Mouse (Mus musculus) spleen, adult 2 months (tissue): Measurements from ENCODE around the gene Tmem108. TPM values are rescaled to one million over a fixed set of nuclear protein-coding genes. Genes with fewer than 3 reads are reported as not detected.

Source experiments
- DNase-seq, 2 experiments: peaks; one replicate each; pipeline versions ENCODE4 v3.0.0 to v3.0.0-alpha.2; 2012 to 2021; ENCODE audit warnings: low spot score in 2 of 2, low read depth in 1 of 2
- H3K27ac ChIP-seq: fragments of 200-500 bp; 2 replicates; pipeline ENCODE4 v1.5.1; 2012; ENCODE audit warnings: low read length, inconsistent platforms; ENCODE audit not compliant: insufficient read depth
- H3K27me3 ChIP-seq: fragments of 200-500 bp; 2 replicates; pipeline ENCODE4 v1.6.1; 2012; ENCODE audit warnings: mild to moderate bottlenecking, moderate library complexity, low read length, inconsistent platforms; ENCODE audit not compliant: control insufficient read depth, insufficient read depth
- H3K36me3 ChIP-seq: fragments of 200-500 bp; 2 replicates; pipeline ENCODE4 v1.6.1; 2012; ENCODE audit warnings: mild to moderate bottlenecking, low read length, inconsistent platforms; ENCODE audit not compliant: control insufficient read depth, insufficient read depth
- H3K4me1 ChIP-seq: fragments of 200-500 bp; 2 replicates; pipeline ENCODE4 v1.6.1; 2011; ENCODE audit warnings: inconsistent platforms; ENCODE audit not compliant: control insufficient read depth, insufficient read depth, insufficient read length
- H3K4me3 ChIP-seq: fragments of 200-500 bp; 2 replicates; pipeline ENCODE4 v1.5.1; 2011; ENCODE audit warnings: mild to moderate bottlenecking, inconsistent platforms; ENCODE audit not compliant: insufficient read depth, insufficient read length; ENCODE audit errors: extremely low read depth
- CTCF ChIP-seq: fragments of 200-500 bp; IDR thresholded peaks from 2 replicates; pipeline ENCODE4 v1.5.1; 2011; ENCODE audit warnings: mild to moderate bottlenecking, inconsistent platforms; ENCODE audit not compliant: insufficient read depth, insufficient read length, insufficient replicate concordance; ENCODE audit errors: extremely low read depth
- POLR2A ChIP-seq: fragments of 200-500 bp; IDR thresholded peaks from 2 replicates; pipeline ENCODE4 v1.6.1; 2011; ENCODE audit warnings: low read depth, low read length, inconsistent platforms
- WGBS: fragments of 180-500 bp; shearing (Covaris S2); methylation state at CpG from one replicate; pipeline ENCODE4 v1.1.7; 2018; 5-methylcytosine and 5-hydroxymethylcytosine counted together
- polyA plus RNA-seq: library from polyadenylated mRNA; depleted of rRNA; stranded (reverse); fragments of >200 nt; gene quantifications from 2 replicates; pipeline ENCODE4 v1.2.3, GENCODE M21; 2012

Tmem108 gene
- polyA plus RNA-seq, 1 experiment, result 2.2 TPM

- H3K4me3 ChIP-seq, result no peak overlapping the region
- H3K27me3 ChIP-seq, result no peaks in the 10 kb centered on the region
- TF ChIP-seq CTCF (no peak), POLR2A (no peak)
- WGBS, result 90% methylated on average over 13 of the region's 13 CpGs
- no peak for DNase-seq
- no peak overlapping the region for H3K27ac ChIP-seq
- no peaks in the 10 kb centered on the region for H3K36me3 ChIP-seq
- H3K4me1 ChIP-seq, result peaks cover 9% of the 10 kb centered on the region; the same call in 1 of the 2 replicates
Observed at GRCm38 (mm10) chr9:103465711-103466220, 295.9 kb downstream of the Tmem108 start.

DNA sequence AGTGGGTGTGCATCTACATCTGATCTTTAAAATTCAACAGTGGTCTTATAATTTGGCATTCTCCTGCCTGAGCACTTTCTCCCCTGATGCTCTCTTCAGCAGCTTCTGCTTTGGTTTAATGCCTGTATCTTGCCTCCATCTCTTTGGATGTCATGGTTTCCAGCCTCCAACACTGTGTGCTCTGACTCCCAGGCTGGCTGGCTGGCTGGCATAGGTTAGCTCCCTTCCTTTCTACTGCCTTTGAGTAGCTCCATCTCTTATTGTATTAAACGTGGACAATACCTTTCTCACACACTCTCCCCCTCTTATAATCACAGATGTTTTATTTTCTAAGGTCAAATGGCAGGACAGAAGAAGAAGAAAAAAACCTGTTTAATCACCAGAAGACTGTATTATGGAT is 296.3 kb downstream of the Tmem108 start:
- no peaks in the 10 kb centered on the region for H3K36me3 ChIP-seq
- no peak overlapping the region for H3K27ac ChIP-seq
- no peak for TF ChIP-seq POLR2A
- TF ChIP-seq CTCF, result no peak
- H3K4me1 ChIP-seq, result peaks cover 4% of the 10 kb centered on the region; the same call in 1 of the 2 replicates
- H3K27me3 ChIP-seq, result no peaks in the 10 kb centered on the region
- DNase-seq, result no peak
- WGBS, result 77% methylated on average over 1 of the region's 1 CpGs
- H3K4me3 ChIP-seq, result no peak overlapping the region

DNA sequence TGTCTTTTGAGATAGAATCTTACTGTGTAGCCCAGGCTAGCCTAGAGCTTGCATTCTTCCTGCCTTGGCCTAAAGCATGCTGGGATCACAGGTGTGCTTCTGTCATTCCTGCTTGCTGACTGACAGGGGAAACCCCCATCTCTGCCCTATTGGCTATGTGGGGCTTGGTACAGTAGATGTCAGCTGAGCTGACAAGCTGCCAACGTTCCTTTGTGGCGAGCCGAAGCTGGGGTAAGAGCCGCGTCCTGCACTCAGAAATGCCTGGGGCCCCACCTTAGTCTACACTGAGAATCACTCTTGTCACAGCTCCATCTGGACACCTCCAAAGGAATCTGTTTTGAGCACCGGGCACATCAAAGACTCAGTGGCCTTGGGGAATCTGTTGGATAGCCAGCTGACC is 297.8 kb downstream of the Tmem108 start:
- Histone ChIP-seq H3K4me1 (no peaks in the 10 kb centered on the region), H3K27me3 (no peaks in the 10 kb centered on the region), H3K4me3 (no peak overlapping the region), H3K27ac (no peak overlapping the region), H3K36me3 (no peaks in the 10 kb centered on the region)
- 37% methylated on average over 6 of the region's 6 CpGs for WGBS
- DNase-seq, result no peak
- TF ChIP-seq CTCF (no peak), POLR2A (no peak)

DNA sequence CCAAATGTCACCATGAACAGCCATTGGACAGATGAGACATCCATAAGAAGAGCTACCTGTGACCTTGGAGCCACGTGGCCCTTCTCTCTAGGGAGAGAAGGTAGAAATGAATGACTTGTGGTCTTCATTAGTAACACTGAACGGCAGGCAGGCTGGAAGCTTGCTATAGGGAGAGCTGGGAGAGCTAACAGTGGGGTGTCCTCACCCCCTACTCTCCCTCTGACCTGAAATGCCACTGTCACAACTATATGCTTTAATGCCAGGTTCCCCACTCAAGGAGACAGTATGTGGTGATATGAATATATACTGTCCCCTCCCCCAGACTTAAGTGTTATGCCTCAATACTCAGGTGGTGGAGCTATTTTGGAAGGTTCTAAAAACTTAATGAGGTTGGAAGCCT is 301.8 kb downstream of the Tmem108 start:
- TF ChIP-seq CTCF (no peak), POLR2A (no peak)

GRCm38 (mm10) chr9:103459307-103459706 is 302.3 kb downstream of the Tmem108 start:
- no peak for DNase-seq
- Histone ChIP-seq H3K27ac (no peak overlapping the region), H3K27me3 (no peaks in the 10 kb centered on the region), H3K36me3 (no peaks in the 10 kb centered on the region), H3K4me3 (no peak overlapping the region), H3K4me1 (no peaks in the 10 kb centered on the region)
- TF ChIP-seq CTCF, result no peak
- 28% methylated on average over 1 of the region's 1 CpGs for WGBS

More for the DNA sequence above, 301.8 kb downstream of the Tmem108 start:
- H3K27ac ChIP-seq, result no peak overlapping the region
- DNase-seq, result no peak
- H3K36me3 ChIP-seq, result no peaks in the 10 kb centered on the region
- H3K4me1 ChIP-seq, result no peaks in the 10 kb centered on the region
- WGBS, result 55% methylated on average over 2 of the region's 2 CpGs
- H3K4me3 ChIP-seq, result no peak overlapping the region
- no peaks in the 10 kb centered on the region for H3K27me3 ChIP-seq

DNA sequence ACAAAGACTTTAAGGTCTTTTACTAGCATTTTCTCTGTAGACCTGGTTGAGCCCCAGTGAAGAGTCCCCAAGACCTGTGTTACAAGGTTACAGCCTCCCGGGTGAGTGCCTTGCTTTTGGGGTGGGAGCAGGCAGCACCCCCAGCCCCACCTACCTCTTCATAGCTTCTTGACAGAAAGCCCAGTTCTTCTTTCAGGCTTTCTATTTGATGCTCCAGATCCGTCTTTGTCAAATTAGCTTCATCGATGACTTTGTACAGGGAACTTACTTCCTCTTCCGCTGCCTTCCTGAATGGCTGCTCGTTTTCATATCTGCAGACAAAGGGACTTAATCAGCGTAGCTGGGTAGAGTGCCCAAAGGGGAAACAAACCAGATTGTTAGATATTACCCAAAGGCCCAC is 312.0 kb downstream of the Tmem108 start:
- peak overlapping the region; percentile 32; the same call in 1 of the 2 replicates for H3K4me3 ChIP-seq
- DNase-seq, result no peak
- TF ChIP-seq CTCF, result no peak
- TF ChIP-seq POLR2A, result no peak
- no peaks in the 10 kb centered on the region for H3K27me3 ChIP-seq
- H3K27ac ChIP-seq, result peak overlapping the region; percentile 91
- no peaks in the 10 kb centered on the region for H3K36me3 ChIP-seq
- H3K4me1 ChIP-seq, result peaks cover 4% of the 10 kb centered on the region; the same call in 1 of the 2 replicates
- WGBS, result 16% methylated on average over 6 of the region's 6 CpGs

GRCm38 (mm10) chr9:103449092-103449491 is 312.5 kb downstream of the Tmem108 start:
- DNase-seq, result peak; percentile 82 to 88
- H3K4me1 ChIP-seq, result peaks cover 4% of the 10 kb centered on the region; the same call in 1 of the 2 replicates
- H3K4me3 ChIP-seq, result no peak overlapping the region; the same call in 1 of the 2 replicates
- H3K36me3 ChIP-seq, result no peaks in the 10 kb centered on the region
- H3K27ac ChIP-seq, result peak overlapping the region; percentile 91
- TF ChIP-seq CTCF (no peak), POLR2A (no peak)
- H3K27me3 ChIP-seq, result no peaks in the 10 kb centered on the region
- 6% methylated on average over 7 of the region's 7 CpGs for WGBS
